Mouse (Mus musculus): ENCODE data around the gene Rbm33. TPM values are rescaled to one million over a fixed set of nuclear protein-coding genes. Genes with fewer than 3 reads are reported as not detected.
A peak's percentile ranks its signal among the peaks of the same experiment; 100 is the strongest.

Rbm33 gene
- polyA plus RNA-seq, 1 experiment from 2014 or later: 39.6 TPM

DNA sequence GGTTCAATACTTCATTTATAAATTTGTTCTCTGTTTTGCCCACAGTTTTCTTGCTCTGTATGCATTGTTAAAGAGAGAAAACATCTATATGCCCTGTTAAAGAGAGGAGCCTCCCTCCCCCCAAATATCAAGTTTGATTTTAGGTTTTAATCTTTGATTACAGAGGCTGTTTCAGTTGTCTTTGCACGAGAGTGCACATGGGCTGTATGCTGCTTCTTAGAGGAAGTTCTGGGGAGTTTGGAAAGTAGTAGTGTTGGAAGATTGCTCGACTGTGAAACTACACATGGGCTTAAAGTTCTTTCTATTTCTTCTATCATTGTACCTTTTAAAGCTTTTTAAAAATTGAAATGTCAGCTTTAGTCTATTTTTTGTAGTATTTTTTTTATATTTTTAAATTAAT lies 6.9 kb downstream of the Rbm33 start:
- ChIA-PET POLR2A (no interaction called here), CTCF (interaction anchor here (2.7 kb wide), 1 partner anchor 14 kb away, joined by 12 read pairs; no protein-coding TSS in a partner anchor)
- TF ChIP-seq CTCF (IDR thresholded peaks at IDR 0.05): no peak
- DNase-seq (ENCODE audit: low read depth, low spot score) (no peak), ATAC-seq (no peak)
- in situ Hi-C loops (cut with MboI; ENCODE audit: low pct_unique_long_range_greater_than_20kb): no loop called here
- no peaks in the 10 kb centered on the region for H3K27me3 ChIP-seq

- H3K27me3 ChIP-seq: no peaks in the 10 kb centered on the region
- in situ Hi-C loops (cut with MboI; ENCODE audit: low pct_unique_long_range_greater_than_20kb): no loop called here
- ChIA-PET POLR2A (no interaction called here), CTCF (interaction anchor here (2.7 kb wide), 1 partner anchor 13 kb away, joined by 12 read pairs; no protein-coding TSS in a partner anchor)
- ATAC-seq (no peak), DNase-seq (ENCODE audit: low read depth, low spot score) (no peak)
- TF ChIP-seq CTCF (IDR thresholded peaks at IDR 0.05): no peak
These were observed 7.5 kb downstream of the Rbm33 start for GRCm38 (mm10) chr5:28324457-28324856.

- TF ChIP-seq CTCF (IDR thresholded peaks at IDR 0.05): peak; percentile 66
- no peak for DNase-seq (ENCODE audit: low read depth, low spot score)
- POLR2A ChIA-PET: no interaction called here
- peak; percentile 47 for ATAC-seq
- no peaks in the 10 kb centered on the region for H3K27me3 ChIP-seq
- CTCF ChIA-PET: interaction anchor here (0.8 to 1.9 kb wide), 7 partner anchors 10 to 38 kb away, joined by 3 to 10 read pairs (median 3); no protein-coding TSS in a partner anchor
- in situ Hi-C loops (cut with MboI; ENCODE audit: low pct_unique_long_range_greater_than_20kb): no loop called here
These were observed 12.3 kb downstream of the Rbm33 start for GRCm38 (mm10) chr5:28329024-28329806.

DNA sequence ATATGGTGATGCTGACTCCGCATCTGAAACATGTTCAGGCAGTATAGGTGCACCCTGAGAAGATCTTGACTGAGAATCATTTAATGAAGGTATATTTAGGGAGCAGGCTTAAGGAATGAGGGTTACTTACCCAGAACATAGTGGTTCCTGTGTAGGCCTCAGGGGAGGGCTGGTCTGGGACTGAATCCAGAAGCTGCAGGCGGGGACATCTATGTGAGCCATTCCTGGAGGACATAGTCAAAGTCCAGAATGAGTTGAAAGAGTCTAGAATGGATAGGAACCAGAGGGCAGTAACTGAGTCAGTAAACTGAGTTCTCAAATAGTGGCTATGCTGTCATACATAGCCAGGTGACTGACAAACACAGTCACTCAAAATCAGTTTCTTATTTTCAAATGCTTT lies 16.8 kb downstream of the Rbm33 start:
- no peak for ATAC-seq
- in situ Hi-C loops (cut with MboI; ENCODE audit: low pct_unique_long_range_greater_than_20kb): no loop called here
- ChIA-PET CTCF (interaction anchor here (0.5 to 1.7 kb wide), 2 partner anchors 18 to 41 kb away, joined by 3 read pairs; no protein-coding TSS in a partner anchor), POLR2A (no interaction called here)
- no peak for DNase-seq (ENCODE audit: low read depth, low spot score)
- no peak for TF ChIP-seq CTCF (IDR thresholded peaks at IDR 0.05)
- H3K27me3 ChIP-seq: no peaks in the 10 kb centered on the region

DNA sequence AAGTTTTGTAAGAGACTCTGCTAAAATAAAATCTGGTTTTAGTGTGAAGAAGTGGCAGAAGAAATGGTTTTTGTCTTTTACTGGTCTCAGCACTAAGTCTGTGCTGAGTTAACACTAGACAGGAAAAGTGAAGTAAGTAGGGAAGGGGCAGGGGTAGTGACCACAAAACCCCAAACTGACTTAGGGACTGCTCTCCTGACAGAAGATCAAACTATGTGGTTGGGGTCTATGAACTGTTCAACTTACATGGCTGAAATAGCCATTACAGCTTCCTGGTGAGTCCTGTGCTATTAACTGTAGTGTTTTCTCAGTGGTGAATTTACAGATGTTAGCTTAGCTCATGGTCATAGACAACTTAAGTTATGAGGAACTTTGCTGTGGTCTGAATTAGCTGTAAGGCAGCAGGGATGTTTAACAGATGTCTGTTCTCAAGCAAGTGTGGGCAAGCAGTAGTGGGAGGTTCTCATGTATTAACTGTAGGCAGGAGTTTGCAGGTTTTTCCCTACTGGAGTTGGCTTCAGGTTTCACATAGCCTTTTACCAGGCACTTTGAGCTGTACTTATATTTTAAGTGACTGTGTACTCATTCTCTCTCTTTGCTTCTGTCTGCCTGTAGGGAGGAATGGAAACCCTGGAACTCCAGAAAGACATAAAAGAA lies 35.1 kb downstream of the Rbm33 start:
- CTCF ChIA-PET: interaction anchor here (0.7 to 1.6 kb wide), 4 partner anchors 9 to 49 kb away, joined by 3 read pairs; no protein-coding TSS in a partner anchor
- ATAC-seq (no peak), DNase-seq (ENCODE audit: low read depth, low spot score) (no peak)
- in situ Hi-C loops (cut with MboI; ENCODE audit: low pct_unique_long_range_greater_than_20kb): no loop called here
- TF ChIP-seq CTCF (IDR thresholded peaks at IDR 0.05): no peak
- POLR2A ChIA-PET: no interaction called here
- no peaks in the 10 kb centered on the region for H3K27me3 ChIP-seq

DNA sequence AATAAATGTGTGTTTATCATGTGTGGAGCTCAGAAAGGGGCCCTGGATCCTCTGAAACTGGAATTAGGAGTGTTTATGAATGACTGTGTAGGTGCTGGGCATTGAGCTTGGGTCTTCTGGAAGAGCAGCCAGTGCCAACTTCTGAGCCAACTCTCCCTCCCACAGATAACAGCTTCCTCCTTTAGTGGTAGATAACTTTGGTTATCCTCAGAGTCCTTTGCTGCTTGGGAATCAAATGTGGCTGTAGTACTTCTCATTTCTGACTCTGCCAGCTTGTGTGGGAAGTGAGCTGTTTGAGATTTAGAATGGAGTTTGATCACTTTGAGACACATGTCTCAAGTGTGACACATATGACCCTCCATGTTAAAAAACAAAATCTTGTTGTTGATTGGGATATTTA lies 38.7 kb downstream of the Rbm33 start:
- ChIA-PET POLR2A (interaction anchor here (0.6 kb wide), 1 partner anchor 25 kb away, joined by 4 read pairs; no protein-coding TSS in a partner anchor), CTCF (interaction anchor here (0.7 to 1.7 kb wide), 3 partner anchors 9 to 64 kb away, joined by 3 to 8 read pairs (median 3); no protein-coding TSS in a partner anchor)
- H3K27me3 ChIP-seq: no peaks in the 10 kb centered on the region
- in situ Hi-C loops (cut with MboI; ENCODE audit: low pct_unique_long_range_greater_than_20kb): no loop called here
- ATAC-seq: no peak
- no peak for DNase-seq (ENCODE audit: low read depth, low spot score)
- TF ChIP-seq CTCF (IDR thresholded peaks at IDR 0.05): no peak

- no peak for DNase-seq (ENCODE audit: low read depth, low spot score)
- no peaks in the 10 kb centered on the region for H3K27me3 ChIP-seq
- in situ Hi-C loops (cut with MboI; ENCODE audit: low pct_unique_long_range_greater_than_20kb): no loop called here
- no peak for ATAC-seq
- no peak for TF ChIP-seq CTCF (IDR thresholded peaks at IDR 0.05)
- POLR2A ChIA-PET: no interaction called here
- CTCF ChIA-PET: interaction anchor here (1.5 to 1.9 kb wide), 2 partner anchors 12 to 22 kb away, joined by 3 to 5 read pairs; no protein-coding TSS in a partner anchor
These were observed 43.8 kb downstream of the Rbm33 start for GRCm38 (mm10) chr5:28360745-28361144.

DNA sequence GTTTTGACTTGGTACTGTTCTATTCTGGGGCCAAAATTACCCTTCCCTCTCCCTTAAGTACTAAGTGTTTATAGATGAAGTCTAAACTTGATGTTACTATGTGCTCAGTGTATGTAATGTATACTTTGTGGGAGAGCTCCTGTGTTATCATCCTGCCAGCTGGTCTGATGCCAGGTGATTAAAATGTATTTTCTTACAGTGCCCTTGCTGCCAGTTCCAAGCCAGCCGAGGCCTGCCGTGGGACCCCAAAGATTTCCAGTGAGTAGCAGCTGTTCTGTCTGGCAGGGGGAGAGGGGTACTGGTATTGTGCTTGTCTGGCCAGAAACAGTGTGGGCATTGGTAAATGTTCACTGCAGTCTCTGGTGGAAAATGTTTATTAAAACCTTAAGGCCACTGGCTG lies 51.1 kb downstream of the Rbm33 start:
- TF ChIP-seq CTCF (IDR thresholded peaks at IDR 0.05): no peak
- POLR2A ChIA-PET: no interaction called here

GRCm38 (mm10) chr5:28370836-28371235 lies 53.9 kb downstream of the Rbm33 start:
- ATAC-seq: no peak
- ChIA-PET POLR2A (no interaction called here), CTCF (interaction anchor here (0.9 to 1.0 kb wide), 2 partner anchors 11 to 27 kb away, joined by 3 read pairs; no protein-coding TSS in a partner anchor)
- no peak for DNase-seq (ENCODE audit: low read depth, low spot score)
- TF ChIP-seq CTCF (IDR thresholded peaks at IDR 0.05): no peak
- in situ Hi-C loops (cut with MboI; ENCODE audit: low pct_unique_long_range_greater_than_20kb): no loop called here
- no peaks in the 10 kb centered on the region for H3K27me3 ChIP-seq

More for the DNA sequence above, 51.1 kb downstream of the Rbm33 start:
- ATAC-seq (no peak), DNase-seq (ENCODE audit: low read depth, low spot score) (no peak)
- CTCF ChIA-PET: interaction anchor here (1.2 kb wide), 1 partner anchor 16 kb away, joined by 3 read pairs; no protein-coding TSS in a partner anchor
- H3K27me3 ChIP-seq: no peaks in the 10 kb centered on the region
- in situ Hi-C loops (cut with MboI; ENCODE audit: low pct_unique_long_range_greater_than_20kb): no loop called here

DNA sequence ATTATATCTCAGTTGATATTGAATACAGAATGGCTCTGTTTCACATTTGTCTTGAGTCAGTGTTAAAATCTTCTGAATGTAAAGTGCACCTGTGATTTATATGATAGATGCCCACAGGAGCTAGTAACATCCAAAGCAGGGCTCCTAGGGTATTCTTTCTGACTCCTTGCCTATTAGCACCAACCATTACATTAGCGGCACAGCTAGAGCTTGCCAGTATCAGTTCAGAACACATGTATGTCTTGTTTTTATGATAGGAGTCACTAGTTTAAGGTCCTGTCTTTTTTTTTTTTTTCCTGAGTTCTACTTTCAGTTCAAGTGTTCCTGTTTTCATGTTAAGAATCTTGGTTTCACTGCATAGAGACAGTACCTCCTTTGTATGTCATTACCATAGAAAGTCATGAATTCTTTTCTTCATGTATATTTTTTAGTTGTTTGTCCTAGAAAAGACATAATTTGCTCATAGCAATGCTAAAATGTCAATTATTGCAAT lies 55.3 kb downstream of the Rbm33 start:
- no peaks in the 10 kb centered on the region for H3K27me3 ChIP-seq
- no peak for DNase-seq (ENCODE audit: low read depth, low spot score)
- ATAC-seq: no peak
- POLR2A ChIA-PET: no interaction called here
- in situ Hi-C loops (cut with MboI; ENCODE audit: low pct_unique_long_range_greater_than_20kb): no loop called here
- CTCF ChIA-PET: interaction anchor here (1.0 to 1.6 kb wide), 2 partner anchors 8 to 10 kb away, joined by 3 to 4 read pairs; no protein-coding TSS in a partner anchor
- TF ChIP-seq CTCF (IDR thresholded peaks at IDR 0.05): no peak
